Mouse (Mus musculus) cerebellum, adult (tissue): ENCODE data around the gene Cfi.

ENCODE experiments used
- ATAC-seq: cut with Nextera tagmentation; 2 replicates; pipeline ENCODE4 v1.9.2; 2017; ENCODE audit warnings: mild to moderate bottlenecking, moderate library complexity, mixed read lengths; ENCODE audit not compliant: insufficient number of reproducible peaks, low FRiP score, low TSS enrichment

Cfi gene

DNA sequence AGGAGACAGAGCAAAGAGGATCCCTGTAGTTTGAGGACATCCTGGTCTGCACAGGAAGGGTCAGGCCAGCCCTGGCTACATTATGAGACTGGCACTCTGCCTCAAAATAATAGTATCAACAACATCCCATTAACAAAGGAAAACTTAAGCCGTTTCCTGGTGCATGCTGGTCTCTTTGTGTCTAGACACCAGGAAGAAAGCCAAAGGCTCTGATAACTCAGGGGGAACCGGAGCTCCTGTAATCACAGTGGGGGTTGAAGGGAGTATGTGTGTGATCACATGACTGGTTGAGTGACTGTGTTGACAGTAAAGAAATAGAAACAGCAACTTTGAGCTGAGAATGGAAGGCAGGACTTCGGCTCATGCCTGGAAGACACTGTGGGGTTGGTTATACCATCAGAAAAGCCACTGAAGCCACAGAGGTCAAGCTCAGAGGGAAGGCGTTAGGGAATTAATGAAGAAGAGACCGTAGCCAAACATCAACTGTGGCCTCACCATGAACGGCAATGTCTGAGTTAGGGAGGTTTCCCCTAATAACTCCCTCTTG lies at the start of gene Cfi:
Cfi (plus strand) TSS at position 497 of the 547 bp plus-strand sequence.
- ATAC-seq = no peak

DNA sequence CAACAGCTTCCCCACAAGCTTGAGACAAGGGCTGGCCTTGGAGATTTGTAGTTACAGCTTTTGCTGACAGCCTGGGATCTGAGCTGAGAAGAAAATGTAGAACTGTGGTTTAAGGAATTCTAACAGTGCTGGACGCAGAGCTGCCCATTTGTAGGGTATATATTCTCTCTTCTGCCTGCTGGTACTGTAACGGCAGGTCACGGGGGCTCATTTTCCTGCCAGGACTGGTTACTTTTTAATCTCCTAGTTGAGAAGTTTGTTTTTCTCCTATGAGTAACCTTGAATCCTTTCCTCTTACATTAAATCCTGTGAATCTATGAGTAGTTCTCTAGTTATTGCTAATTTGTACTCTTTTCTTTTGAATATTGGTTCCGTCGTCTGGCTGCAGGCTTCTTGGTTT lies 41.9 kb upstream of the Cfi start:
- ATAC-seq = no peak

DNA sequence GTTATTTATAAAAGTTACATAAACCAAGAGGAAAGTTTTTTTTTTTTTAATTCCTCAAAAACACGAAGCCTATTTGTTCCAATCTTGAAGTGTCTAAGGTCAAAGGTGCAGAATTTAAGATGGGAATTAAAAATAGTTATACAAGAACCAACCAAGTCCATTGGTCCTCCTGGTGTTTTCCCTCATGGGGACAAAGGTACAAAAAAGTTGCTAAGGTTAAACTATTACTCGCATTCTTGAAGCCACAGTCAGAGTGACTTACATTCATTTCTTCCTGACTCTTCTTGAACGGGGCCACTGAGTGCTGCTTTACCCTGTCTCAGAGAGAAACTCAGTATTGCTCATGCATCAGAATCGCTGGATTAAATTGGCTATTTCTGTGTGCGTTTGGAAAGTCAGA lies 38.3 kb upstream of the Cfi start:
- no peak for ATAC-seq

DNA sequence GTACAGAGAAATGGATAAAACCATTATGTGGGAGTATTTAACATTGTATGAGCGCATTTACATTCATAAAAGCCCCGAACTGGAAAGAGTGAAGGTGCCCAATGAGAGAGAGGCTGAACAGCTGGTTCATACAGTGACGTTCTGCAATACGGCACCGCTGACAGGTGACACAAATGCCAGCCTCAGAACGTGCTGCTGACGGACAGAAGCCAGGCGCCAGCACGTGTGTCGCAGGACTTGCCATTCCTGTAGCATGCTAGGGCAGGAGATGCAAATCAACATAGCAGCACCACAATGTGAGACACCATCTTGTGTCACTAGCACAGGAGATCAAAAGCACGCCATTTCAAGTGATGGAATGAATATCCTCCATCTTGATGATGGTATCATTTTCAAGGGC lies 37.1 kb upstream of the Cfi start:
- ATAC-seq = no peak

DNA sequence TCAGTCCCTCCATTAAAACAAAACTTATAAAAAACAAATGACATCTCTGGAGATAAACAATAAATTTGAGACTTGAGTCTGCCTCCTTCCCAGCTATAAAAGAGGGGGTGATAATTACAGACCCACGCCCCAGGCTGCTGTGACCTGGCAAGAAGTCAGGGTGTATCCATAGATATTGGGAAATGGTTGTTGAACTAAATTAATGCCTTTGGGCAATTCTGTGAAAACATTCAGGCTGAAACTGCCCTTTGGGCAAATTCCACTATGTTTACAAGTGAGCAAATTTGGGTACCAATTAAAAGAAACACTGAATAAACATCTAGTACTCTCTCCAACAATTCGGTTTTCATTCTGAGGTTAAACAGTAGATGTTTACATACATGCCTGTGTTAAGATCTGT lies 36.7 kb upstream of the Cfi start:
- ATAC-seq = no peak

DNA sequence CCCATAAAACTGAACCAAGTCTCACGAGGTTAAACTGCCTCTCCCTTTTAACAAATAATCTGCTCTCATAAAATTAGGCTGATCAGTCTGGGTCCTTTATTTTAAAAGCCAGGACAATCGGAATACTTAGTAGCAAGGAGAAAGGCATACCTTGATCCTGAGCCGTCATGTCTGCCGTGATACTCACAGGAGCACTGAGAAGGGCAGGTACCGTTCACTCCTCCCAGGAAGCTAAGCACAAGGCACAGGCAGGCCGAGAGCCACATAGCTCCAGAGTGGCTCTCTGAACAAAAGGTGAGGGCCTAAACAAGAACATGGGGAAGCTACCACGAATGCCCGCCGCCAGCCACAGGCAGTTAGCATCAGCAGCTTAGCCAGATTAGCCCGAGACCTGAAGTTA lies 31.9 kb upstream of the Cfi start, which contains the start of gene Lrit3:
Lrit3 (minus strand) TSS at position 266 of the 400 bp plus-strand sequence.
- ATAC-seq = no peak

DNA sequence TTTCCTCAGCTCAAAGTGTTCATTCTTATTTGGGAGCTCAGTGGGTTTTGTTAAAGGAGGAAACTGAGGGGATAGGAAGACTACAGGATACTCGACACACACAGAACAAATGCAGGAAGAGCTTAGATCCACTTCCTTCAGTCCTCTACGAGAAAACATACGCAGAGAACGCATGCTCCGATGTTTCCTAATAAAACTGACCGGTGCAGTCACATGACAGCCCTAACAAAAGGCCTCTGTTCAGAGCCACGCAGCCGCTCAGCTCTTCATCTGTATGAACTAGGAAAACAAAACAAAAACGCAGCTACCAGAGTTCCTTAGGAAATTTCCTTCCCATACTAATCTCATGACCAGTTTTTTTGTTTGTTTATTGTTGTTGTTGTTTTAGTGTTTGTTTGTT lies 14.8 kb upstream of the Cfi start:
- ATAC-seq = no peak

DNA sequence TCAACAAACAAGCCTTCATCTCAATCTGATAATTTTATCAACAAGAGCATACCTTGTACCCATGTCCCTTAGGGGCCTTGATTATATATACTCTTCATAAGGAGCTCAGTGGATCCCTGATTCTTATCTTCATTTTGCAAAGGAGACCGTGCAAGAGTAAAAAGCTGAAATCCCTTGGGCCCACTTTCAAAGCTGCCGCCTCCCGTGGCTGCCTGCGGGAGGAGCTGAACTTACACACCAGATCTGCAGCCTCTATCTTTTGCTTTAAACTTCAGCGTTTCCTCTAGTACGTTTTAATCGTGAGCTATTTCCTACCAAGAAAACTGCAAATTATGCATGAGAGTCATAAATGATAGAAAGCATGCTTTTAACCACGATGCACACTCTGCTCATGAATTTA lies 13.9 kb upstream of the Cfi start:
- no peak for ATAC-seq

DNA sequence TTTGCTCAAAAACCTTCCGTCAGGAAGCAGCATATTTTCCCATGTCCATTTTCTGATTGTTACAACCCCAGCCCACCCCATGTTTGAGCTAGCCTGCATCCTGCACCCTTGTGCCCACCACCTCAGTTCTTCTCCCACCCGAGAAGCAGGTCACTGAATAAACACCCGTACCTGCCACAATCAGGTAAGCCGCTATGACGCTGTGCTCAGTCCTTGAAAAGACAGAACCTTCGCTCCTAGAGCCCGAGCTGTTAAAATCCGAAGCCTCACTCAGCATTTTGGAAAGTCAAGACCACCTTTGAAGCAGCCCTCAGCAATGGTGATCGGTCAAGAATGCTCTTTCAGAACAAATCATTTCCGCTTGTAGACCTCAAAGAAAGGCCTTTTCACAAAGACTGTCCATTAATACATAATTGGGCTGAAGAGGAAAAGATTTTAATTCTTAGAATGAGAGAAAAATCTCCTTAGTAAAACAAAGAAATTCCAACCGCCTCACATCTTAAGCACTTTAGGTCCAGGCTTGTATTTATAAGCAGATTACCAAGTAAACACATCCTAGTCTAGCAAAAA lies 13.4 kb upstream of the Cfi start, which contains the start of gene Rrh:
Rrh (minus strand) TSS at position 382 of the 570 bp plus-strand sequence.
- ATAC-seq = no peak

DNA sequence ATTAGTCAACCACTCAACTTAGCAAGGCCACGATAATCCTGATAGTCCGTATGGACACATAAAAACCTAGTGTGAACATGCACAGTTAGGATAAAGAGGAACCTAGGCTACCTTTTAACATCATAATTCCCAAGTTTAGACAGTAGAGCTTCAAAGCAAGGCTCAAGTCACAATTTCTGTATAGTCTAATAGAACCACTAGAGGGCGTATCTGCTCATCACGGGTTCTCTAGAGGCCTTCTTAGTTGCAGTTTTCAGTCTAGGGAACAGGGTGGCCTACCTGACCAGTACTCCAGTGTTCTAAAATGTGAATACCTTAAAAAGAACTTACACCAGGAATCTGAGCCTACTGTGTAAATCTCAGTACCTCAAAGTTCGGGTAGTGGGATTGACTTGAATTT lies 12.4 kb upstream of the Cfi start:
- peak; percentile 73 for ATAC-seq

DNA sequence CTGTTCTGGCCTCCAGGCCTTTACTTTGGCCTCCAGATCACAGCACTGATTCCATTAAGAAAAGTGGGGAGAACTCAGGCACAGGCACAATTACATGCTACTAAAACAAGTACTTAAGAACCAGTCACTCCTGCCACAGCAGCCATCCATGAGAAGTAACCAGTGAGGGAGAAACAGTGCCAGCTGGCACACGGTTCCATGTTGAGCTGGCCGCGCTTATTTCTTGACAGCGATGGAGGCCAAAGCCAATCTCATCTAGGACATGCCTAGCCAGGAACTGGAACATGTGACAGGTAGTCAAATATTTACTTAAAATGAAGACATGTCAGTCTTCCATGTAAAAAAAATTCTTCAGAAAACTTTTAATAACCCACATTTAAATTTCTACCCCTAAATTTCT lies 11.5 kb upstream of the Cfi start:
- ATAC-seq = no peak

DNA sequence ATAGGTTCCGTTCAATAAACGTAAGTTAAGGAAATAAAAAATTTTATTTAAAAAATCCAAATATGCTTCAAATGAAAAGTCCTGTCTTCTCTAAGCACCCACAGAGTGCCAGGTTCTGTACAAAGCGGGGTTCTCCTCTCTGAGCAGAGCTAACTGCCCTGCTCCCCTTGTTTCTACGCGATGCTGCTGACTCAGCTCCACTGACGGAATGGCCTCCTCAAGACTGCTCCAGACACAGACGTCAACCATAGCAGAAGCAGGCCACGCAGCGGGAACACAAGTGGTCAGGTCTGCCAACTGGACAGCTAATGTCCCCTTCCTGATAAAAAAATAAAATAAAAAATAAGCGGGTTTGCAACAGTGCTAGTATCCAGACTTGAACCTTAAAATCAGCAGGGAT lies 10.8 kb upstream of the Cfi start:
- ATAC-seq = no peak

DNA sequence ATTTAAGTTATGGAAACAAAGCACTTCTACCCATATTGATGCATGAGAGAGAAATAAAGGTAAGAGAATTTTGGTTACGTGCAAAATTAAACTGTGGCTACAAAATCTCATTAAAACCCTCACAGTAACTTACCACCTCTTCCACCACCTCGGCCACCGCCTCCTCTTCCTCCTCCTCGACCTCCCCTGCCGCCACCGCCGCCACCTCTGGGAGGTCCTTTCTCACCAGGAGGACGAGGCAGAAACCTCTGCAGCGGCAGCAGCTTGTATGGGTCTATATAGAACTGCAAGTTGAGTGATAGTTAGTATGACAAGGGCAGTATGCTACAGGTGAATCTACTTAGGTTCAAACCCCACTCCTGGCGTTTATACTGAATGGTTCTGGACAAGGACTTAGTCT lies 9.0 kb upstream of the Cfi start:
- ATAC-seq = no peak

DNA sequence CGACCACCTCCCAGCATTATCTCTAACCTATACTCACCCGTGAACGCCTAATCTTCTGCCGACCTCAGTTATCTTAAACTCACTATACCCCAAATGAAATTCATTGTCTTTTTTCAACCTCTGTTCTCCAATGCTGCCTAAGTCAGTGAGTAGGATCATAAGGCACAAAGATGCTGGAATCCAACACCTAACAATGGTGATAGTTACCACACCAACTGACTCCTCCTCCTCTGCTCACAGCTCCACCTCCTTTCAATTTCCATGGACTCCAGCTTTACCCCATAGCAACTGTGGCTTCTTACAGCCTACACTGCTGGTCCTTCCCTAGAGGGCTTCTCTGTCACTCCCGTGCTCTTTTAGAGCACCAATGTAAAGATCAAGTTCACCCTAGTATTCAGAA lies 8.0 kb upstream of the Cfi start:
- no peak for ATAC-seq

DNA sequence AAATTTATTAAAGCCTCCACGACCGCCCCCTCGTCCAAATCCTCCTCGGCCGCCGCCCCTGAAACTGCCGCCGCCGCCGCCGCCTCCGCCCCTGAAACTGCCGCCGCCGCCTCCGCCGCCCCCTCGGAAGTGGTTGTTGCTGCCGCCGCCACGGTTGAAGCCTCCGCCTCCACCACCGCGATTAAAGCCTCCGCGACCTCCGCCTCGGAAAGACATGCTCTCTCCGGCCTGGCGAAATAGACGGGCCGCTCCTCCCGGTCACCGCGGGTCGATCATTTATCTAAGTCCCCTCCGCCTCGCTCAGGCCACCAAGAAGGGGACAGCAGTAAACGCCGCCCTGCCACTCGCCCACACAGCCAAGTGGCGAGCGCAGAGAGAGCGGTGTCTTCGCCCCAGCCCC lies 5.1 kb upstream of the Cfi start:
- no peak for ATAC-seq

DNA sequence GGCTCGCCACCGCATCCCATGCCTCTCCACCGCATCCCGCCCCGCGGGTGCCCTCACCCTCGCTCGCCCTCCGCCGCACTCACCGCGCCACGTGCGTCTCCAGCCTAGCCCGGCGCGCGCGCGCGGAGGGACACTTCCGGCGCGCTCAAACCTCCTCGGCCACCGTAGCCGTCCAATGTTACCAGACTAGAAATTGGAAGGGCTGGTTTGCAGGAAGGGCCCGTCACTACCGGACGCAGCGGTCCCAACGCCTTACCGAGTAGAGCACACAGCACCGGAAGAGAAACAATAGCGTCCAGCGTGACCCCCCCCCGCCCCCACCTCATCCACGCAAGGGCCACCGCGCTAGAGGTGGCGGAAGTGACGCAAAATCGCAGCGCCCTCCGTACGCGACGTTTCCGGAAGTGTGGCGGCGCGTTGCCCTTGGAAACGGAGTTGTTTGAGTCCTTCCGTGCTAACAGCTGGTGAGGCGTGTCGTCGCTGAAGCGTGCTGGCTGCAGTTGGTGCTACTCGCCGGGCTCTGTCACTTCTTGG lies 4.6 kb upstream of the Cfi start, which contains the start of gene Gar1:
Gar1 (minus strand) TSS at position 362 of the 534 bp plus-strand sequence.
- ATAC-seq = peak; percentile 91

DNA sequence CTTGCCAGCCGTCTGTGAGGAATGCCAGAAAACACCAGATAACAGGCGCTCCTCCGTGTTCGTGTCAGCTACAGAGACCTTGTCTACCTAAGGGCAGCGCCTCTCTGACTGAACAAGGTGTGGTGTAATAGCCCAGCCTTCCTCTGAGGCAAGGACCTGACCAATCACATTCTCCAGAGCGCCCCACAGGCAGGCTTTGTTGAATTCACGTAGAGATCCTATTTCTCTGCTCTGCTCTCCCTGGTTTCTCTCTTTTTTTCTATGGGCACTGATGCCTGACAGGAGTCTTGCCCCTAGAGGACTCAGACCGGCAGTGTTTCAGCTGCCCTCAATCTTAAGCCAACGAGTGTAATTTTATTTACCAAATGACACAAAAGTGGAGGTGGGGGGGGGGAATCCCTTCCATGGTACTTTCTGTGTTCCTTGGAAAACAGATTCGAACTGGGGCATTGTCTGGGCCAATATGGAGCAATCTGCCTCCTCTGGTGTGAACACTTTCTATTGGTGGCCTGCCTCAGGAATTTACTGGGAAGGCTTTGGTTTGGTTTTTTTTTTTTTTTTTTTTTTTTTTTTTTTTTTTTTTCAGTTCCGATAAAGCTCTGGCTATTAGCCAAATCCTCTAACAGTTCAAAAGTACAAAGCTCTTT lies 490 bp downstream of the Cfi start:
- ATAC-seq = no peak

DNA sequence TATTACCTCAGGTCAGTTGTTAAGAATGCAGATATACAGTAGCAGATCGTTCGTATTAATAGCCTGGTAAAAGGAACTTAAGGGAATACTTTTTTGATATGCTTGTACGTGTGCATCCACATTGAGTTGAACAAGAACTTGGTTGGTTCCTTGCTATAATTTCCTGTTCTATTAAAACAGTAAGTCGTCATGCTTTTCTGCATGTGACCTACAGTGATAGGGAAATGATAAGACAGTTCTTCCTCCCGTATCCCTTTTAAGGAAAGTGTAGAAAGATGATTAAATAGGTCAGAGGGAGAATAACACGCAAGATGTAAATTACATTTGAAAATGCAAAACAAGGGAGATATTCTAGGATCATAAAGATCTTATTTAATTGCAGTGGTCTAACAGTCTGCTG lies 1.3 kb downstream of the Cfi start:
- no peak for ATAC-seq

DNA sequence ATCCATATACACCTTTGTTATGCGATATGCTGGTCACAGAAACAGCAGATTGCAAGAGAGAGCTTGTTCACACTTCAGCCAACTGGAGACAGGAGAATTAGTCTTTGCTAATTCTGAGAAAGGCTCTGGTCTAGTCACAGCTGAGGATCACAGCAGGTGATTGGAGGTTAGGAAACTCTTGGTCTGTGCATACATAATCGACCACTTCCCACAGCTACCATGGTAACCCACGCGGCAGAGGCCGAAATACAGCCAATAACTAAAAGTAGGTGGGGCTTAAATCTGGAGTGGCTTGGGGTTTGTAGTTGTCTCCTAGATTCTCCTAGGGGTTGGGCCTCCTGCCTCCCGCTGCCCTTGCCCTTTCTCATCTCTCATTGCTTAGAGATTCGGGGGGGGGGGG lies 2.3 kb downstream of the Cfi start:
- ATAC-seq = no peak

DNA sequence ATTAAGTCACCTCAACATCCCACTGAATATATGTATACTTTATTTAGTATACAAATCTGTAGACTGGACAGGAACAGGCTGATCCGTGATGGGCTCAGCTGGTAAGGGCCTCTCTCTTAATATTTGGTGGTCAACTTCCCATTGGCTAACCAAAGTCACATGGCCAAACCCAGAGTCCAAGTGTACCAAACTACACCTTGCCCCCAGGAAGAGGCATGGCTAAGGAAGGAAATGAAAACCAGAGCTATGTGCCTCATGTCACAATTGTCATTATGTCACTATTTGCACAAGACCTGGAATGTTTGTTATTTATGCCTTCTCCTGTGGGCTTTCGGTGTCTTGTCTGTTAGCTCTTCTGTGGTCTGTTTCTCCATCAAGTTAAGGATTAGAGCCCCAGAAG lies 10.2 kb downstream of the Cfi start:
- ATAC-seq = no peak

DNA sequence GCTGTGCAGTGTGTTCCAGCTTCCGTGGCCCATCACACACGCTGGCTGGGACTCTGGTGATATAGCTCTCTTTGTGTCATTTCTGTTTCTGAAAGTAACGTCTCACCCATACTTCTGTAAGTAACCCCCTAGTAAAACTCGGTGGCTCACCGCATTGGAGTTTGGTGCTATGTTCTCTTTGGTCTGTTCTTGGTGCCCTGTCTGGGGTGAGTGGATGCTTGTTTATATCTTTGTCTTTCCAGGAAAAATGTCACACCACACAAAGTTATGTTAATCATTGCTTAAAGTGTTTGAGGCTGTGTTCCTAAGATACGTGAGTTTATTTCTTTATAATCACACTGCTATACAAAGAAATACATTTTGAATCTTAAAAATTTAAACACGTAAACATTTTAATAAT lies 11.2 kb downstream of the Cfi start:
- ATAC-seq = no peak

DNA sequence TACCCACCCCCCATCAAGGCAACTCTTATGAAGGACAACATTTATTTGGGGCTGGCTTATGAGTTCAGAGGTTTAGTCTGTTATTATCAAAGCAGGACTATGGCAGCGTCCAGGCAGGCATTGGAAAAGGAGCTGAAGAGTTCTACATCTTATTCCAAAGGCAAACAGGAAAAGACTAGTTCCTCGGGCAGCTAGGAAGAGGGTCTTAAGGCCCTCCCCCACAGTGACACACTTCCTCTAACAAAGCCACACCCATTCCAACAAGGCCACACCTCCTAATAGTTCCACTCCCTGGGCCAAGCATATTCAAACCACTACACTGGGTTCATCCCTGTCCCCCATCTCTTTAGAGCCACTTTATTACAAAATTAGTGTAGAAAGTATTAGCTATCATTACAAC lies 26.9 kb downstream of the Cfi start:
- ATAC-seq = no peak
